Mouse (Mus musculus): ENCODE measurements around the gene Zbtb4.

DNA sequence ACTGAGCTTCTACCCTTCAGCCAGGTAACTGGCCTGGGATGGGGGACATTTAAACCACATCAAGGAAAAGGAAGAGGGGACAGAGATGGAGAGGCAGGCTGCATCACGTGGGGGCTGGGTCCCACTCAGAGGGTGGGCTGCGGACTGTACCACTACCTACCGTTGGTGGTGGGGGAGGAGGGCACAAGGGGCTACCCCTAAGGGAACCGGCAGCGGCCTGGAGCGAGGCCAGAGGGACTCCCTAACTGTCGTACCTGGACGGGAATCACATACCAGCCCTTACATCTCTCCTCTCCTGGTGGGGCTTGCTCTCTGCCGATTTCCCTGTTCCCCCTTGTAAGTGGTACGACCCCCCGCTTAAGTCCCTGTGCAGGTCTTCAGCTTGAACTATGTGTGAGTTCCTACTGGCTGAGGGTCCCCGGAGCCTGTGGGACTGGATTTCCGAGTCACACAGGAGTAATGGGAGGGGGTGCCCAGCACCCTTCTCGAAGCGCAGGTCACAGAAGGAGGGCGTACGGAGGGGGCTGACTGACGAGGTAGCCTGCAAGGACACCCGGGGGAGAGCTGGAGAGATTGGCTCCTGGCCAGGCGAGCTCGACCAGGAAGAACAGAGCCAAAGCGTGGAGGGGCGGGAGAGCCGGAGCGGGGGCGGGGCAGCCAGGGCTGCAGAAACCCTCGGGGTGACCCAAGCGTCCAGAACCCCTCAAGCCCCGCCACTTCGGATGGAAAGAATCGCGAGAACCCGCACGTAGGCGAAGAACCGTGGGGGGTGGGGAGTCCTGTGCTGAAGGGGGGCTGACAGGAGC lies 34.9 kb downstream of the Zbtb4 start:
- TF ChIP-seq POLR2A (IDR thresholded peaks at IDR 0.05; ENCODE audit: borderline replicate concordance, insufficient read depth, low read length) (no peak), CTCF (IDR thresholded peaks at IDR 0.05; ENCODE audit: borderline replicate concordance, insufficient read depth, low read depth, low read length) (no peak)
